9 mouse cellular contexts compared by ENCODE assay signal in the genomic region with DNA sequence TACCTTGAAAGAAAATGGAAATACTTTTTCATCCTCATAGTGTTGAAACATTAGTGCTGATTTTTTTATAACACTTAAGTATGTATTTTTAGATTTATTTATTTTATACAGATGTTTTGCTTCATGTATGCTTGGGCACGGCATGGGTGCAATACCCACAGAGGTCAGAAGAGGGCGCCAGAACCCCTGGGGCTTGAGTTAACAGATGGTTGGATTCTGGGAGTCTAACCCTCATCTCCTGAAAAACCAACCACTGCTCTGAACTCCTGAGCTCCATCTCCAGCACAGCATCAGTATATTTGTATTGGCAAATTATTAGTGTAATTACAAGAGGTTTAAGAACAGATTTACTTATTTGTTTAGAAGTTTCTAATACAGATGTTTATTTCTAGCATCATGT. TPM values are rescaled to one million over a fixed set of nuclear protein-coding genes. Genes with fewer than 3 reads are reported as not detected.
DNase-seq lines count a peak whose midpoint lies in the region; ATAC-seq and TF ChIP-seq lines count a peak whose summit lies in the region.
"Had no signal": no experiment of that assay in that cellular context is flagged by ENCODE, and none has a peak within 500 bp of the region (broad histone marks: within the 10 kb centered on the region; RNA-seq: fewer than 3 reads in every experiment).

No protein-coding gene starts in this region.

- H3K4me1 ChIP-seq in neural tube, embryonic 11.5 days (ENCODE audit: control insufficient read depth, insufficient read depth, low read length), result no peaks in the 10 kb centered on the region

- H3K4me2 ChIP-seq in neural tube, embryonic 11.5 days (ENCODE audit: low read depth), result no peak overlapping the region

- H3K36me3 ChIP-seq in neural tube, embryonic 11.5 days (ENCODE audit: control insufficient read depth, insufficient read depth, low read length), result no peaks in the 10 kb centered on the region

- no peak overlapping the region for H3K27ac ChIP-seq in layer of hippocampus, adult 2 months
- no peak overlapping the region for H3K27ac ChIP-seq in neural tube, embryonic 11.5 days (ENCODE audit: low read depth, low read length)

- H3K27me3 ChIP-seq in neural tube, embryonic 11.5 days (ENCODE audit: control insufficient read depth, insufficient read depth, low read length), result no peaks in the 10 kb centered on the region

- no peak for ATAC-seq in neural tube, embryonic 11.5 days (ENCODE audit: insufficient read depth, low FRiP score, low TSS enrichment)

- H3K9ac ChIP-seq in neural tube, embryonic 11.5 days (ENCODE audit: low read length), result no peak overlapping the region

- peak in 1 of 2 experiments; percentile 56 for DNase-seq in layer of hippocampus, adult 2 months (ENCODE audit: low spot score in 2 of 2)
- DNase-seq in layer of hippocampus, postnatal 36 days, result no peak
- peak; percentile 43 for DNase-seq in MEL-GATA-1-ER (ENCODE audit: extremely low read depth, low read depth)
- peak; percentile 25 for DNase-seq in cerebellum, adult 9-11 months
- peak; percentile 55 to 69 for DNase-seq in gastrocnemius, postnatal 4 days (ENCODE audit: low spot score in 2 of 2)
- peak; percentile 36 to 76 for DNase-seq in layer of hippocampus, postnatal 25 days (ENCODE audit: extremely low spot score in 1 of 2, low spot score in 1 of 2)
- DNase-seq in neural tube, embryonic 11.5 days (ENCODE audit: low spot score), result peak; percentile 81
- peak; percentile 48 to 79 for DNase-seq in thymus, postnatal 10 days (ENCODE audit: low spot score in 2 of 2)

- no peaks in the 10 kb centered on the region for H3K9me3 ChIP-seq in neural tube, embryonic 11.5 days (ENCODE audit: control insufficient read depth, low read length)

- TF ChIP-seq CTCF in layer of hippocampus, adult 2 months (conservative IDR thresholded peaks at IDR 0.05), result peak; percentile 98

- 3% methylated on average over 2 of the region's 2 CpGs for WGBS in neural tube, embryonic 11.5 days

- H3K4me3 ChIP-seq in layer of hippocampus, adult 2 months, result no peak overlapping the region
- H3K4me3 ChIP-seq in neural tube, embryonic 11.5 days (ENCODE audit: low read depth, low read length), result no peak overlapping the region
- H3K4me3 ChIP-seq: erythroblast, embryonic 14.5 days had no signal

RNA-seq across cellular contexts. Expression of a gene that starts 16.2 kb away (rescaled TPM):
- total RNA-seq in layer of hippocampus, adult 2 months (2021), result not detected
- total RNA-seq in layer of hippocampus, postnatal 36 days (2021), result not detected
- total RNA-seq in gastrocnemius, postnatal 4 days (2021), result not detected
- total RNA-seq in layer of hippocampus, postnatal 25 days (2021), result not detected
- 0.53 TPM in 1 of 2 replicates, not detected in the other for polyA plus RNA-seq in neural tube, embryonic 11.5 days (2014; fragmentation: Nextera tagmentation; extraction: Ambion mirVana)
- polyA plus RNA-seq: erythroblast, embryonic 14.5 days had no signal

RNA-seq across cellular contexts. Expression of a gene that starts 16.2 kb away (rescaled TPM):
- 100 to 1,000 TPM; 105 to 107 TPM for total RNA-seq in layer of hippocampus, adult 2 months (2021)
- 100 to 1,000 TPM; 105 to 112 TPM for total RNA-seq in layer of hippocampus, postnatal 36 days (2021)
- 10 to 100 TPM; 81.9 to 94.2 TPM for total RNA-seq in gastrocnemius, postnatal 4 days (2021)
- 100 to 1,000 TPM; 105 to 109 TPM for total RNA-seq in layer of hippocampus, postnatal 25 days (2021)
- polyA plus RNA-seq in neural tube, embryonic 11.5 days (2014; fragmentation: Nextera tagmentation; extraction: Ambion mirVana), result 151 and 152 TPM in 2 replicates

RNA-seq across cellular contexts. Expression of a gene that starts 16.9 kb away (rescaled TPM):
- 1 to 10 TPM; 1.3 to 1.5 TPM for total RNA-seq in layer of hippocampus, adult 2 months (2021)
- total RNA-seq in layer of hippocampus, postnatal 36 days (2021), result 1 to 10 TPM in 1 of 2 experiments, under 1 TPM in 1; 0.90 to 1.5 TPM
- total RNA-seq in gastrocnemius, postnatal 4 days (2021), result under 1 TPM in 1 of 2 experiments, not detected in 1; 0.98 TPM
- total RNA-seq in layer of hippocampus, postnatal 25 days (2021), result 1 to 10 TPM; 1.4 to 1.8 TPM
- 1.9 and 2.1 TPM in 2 replicates for polyA plus RNA-seq in neural tube, embryonic 11.5 days (2014; fragmentation: Nextera tagmentation; extraction: Ambion mirVana)

RNA-seq across cellular contexts. Expression of a gene that starts 21.4 kb away (rescaled TPM):
- not detected for total RNA-seq in layer of hippocampus, adult 2 months (2021)
- not detected for total RNA-seq in layer of hippocampus, postnatal 36 days (2021)
- not detected for total RNA-seq in gastrocnemius, postnatal 4 days (2021)
- not detected for total RNA-seq in layer of hippocampus, postnatal 25 days (2021)
- not detected in 2 replicates for polyA plus RNA-seq in neural tube, embryonic 11.5 days (2014; fragmentation: Nextera tagmentation; extraction: Ambion mirVana)
- polyA plus RNA-seq: erythroblast, embryonic 14.5 days had no signal

RNA-seq across cellular contexts. Expression of a gene that starts 35.2 kb away (rescaled TPM):
- not detected for total RNA-seq in layer of hippocampus, adult 2 months (2021)
- total RNA-seq in layer of hippocampus, postnatal 36 days (2021), result not detected
- total RNA-seq in gastrocnemius, postnatal 4 days (2021), result not detected
- not detected for total RNA-seq in layer of hippocampus, postnatal 25 days (2021)
- polyA plus RNA-seq in neural tube, embryonic 11.5 days (2014; fragmentation: Nextera tagmentation; extraction: Ambion mirVana), result 0.31 and 0.46 TPM in 2 replicates
- polyA plus RNA-seq: erythroblast, embryonic 14.5 days had no signal

Comparison
In these comparisons a context has a peak if more than half of its experiments do, and no peak if none do; other contexts are left out.
1. DNase-seq: peak in MEL-GATA-1-ER (single experiment), cerebellum, adult 9-11 months (single experiment), gastrocnemius, postnatal 4 days (2 of 2), layer of hippocampus, postnatal 25 days (2 of 2), neural tube, embryonic 11.5 days (single experiment) and thymus, postnatal 10 days (2 of 2); none in layer of hippocampus, postnatal 36 days (0 of 2).